In genomic region chr3:79664787-79665408, GRCm38 (mm10) we compare ENCODE assay signal across 7 mouse cellular contexts. TPM values are rescaled to one million over a fixed set of nuclear protein-coding genes. Genes with fewer than 3 reads are reported as not detected.
DNase-seq lines count a peak whose midpoint lies in the region; ATAC-seq and TF ChIP-seq lines count a peak whose summit lies in the region.

No protein-coding gene starts in this region.

- peak; percentile 77 for DNase-seq in CD4-positive, CD25-positive, alpha-beta regulatory T cell, adult 2 months (ENCODE audit: low read depth, low spot score)
- peak; percentile 66 for DNase-seq in MEL (ENCODE audit: low read depth, low spot score)
- peak; percentile 45 for DNase-seq in cerebellum, adult 8-10 months
- peak; percentile 5 to 87 for DNase-seq in frontal cortex, adult 2 months (ENCODE audit: extremely low spot score in 1 of 2, low spot score in 1 of 2)
- peak; percentile 58 for DNase-seq in kidney, postnatal 10 days
- DNase-seq in right cerebral cortex, adult 2 months (ENCODE audit: low spot score in 2 of 2), result peak; percentile 55 to 70

- 33% methylated on average over 9 of the region's 9 CpGs for whole genome bisulfite sequencing in lung, embryonic 16.5 days

- ATAC-seq in lung, embryonic 16.5 days (ENCODE audit: low read depth), result 0 out of 2 replicates have a peak, but pooled peaks have one; percentile 34

- peak; percentile 56 for TF ChIP-seq RAD21 in MEL (IDR thresholded peaks at IDR 0.05; ENCODE audit: low read depth, low read length)

- TF ChIP-seq EP300 in MEL (IDR thresholded peaks at IDR 0.05; ENCODE audit: low read depth in 1 of 2, low read length in 2 of 2), result no peak

- TF ChIP-seq CTCF in MEL (IDR thresholded peaks at IDR 0.05 in 2 of 3, conservative IDR thresholded peaks at IDR 0.05 in 1 of 3; ENCODE audit: control insufficient read depth in 1 of 3, insufficient read depth in 1 of 3, low read depth in 2 of 3, low read length in 3 of 3, poor library complexity in 1 of 3, severe bottlenecking in 1 of 3), result peak; percentile 20 to 80 (median 68); a peak in 5 of 6 replicates

- H3K4me1 ChIP-seq in MEL (ENCODE audit: control insufficient read depth in 1 of 2, insufficient read depth in 2 of 2, low read length in 2 of 2), result no peaks in the 10 kb centered on the region
- no peaks in the 10 kb centered on the region for H3K4me1 ChIP-seq in lung, embryonic 16.5 days (replicated peaks; ENCODE audit: control insufficient read depth, insufficient read depth, low read length)

- no peak overlapping the region for H3K4me2 ChIP-seq in lung, embryonic 16.5 days (ENCODE audit: low read depth, low read length)

- no peak overlapping the region for H3K9ac ChIP-seq in MEL (ENCODE audit: control insufficient read depth, low read depth, low read length, poor library complexity, severe bottlenecking)
- no peak overlapping the region for H3K9ac ChIP-seq in lung, embryonic 16.5 days (ENCODE audit: low read length)

- H3K4me3 ChIP-seq in MEL (ENCODE audit: control insufficient read depth in 1 of 2, insufficient read depth in 1 of 2, low read depth in 2 of 2, low read length in 2 of 2), result no peak overlapping the region
- H3K4me3 ChIP-seq in lung, embryonic 16.5 days (ENCODE audit: low read length), result no peak overlapping the region

- no peaks in the 10 kb centered on the region for H3K79me2 ChIP-seq in MEL (ENCODE audit: control insufficient read depth, insufficient read depth, low read length, poor library complexity)

- H3K27me3 ChIP-seq in MEL (ENCODE audit: control insufficient read depth in 1 of 2, insufficient read depth in 2 of 2, low read length in 2 of 2), result peaks cover 0 to 6% of the 10 kb centered on the region in 2 experiments; a peak in 2 of 4 replicates
- H3K27me3 ChIP-seq in lung, embryonic 16.5 days (ENCODE audit: control insufficient read depth, insufficient read depth, low read depth, low read length), result no peaks in the 10 kb centered on the region

- H3K9me3 ChIP-seq in MEL (replicated peaks; ENCODE audit: insufficient read depth, low read length), result no peaks in the 10 kb centered on the region
- H3K9me3 ChIP-seq in lung, embryonic 16.5 days (ENCODE audit: control insufficient read depth, low read length), result no peaks in the 10 kb centered on the region

- H3K36me3 ChIP-seq in MEL (ENCODE audit: control insufficient read depth in 1 of 2, insufficient read depth in 2 of 2, low read length in 2 of 2), result no peaks in the 10 kb centered on the region
- no peaks in the 10 kb centered on the region for H3K36me3 ChIP-seq in lung, embryonic 16.5 days (ENCODE audit: control insufficient read depth, insufficient read depth, low read length)

- no peak for TF ChIP-seq POLR2A in MEL (IDR thresholded peaks at IDR 0.05; ENCODE audit: control insufficient read depth in 1 of 2, insufficient read depth in 1 of 2, low read depth in 1 of 2, low read length in 2 of 2, poor library complexity in 1 of 2)

- no peak overlapping the region for H3K27ac ChIP-seq in MEL (ENCODE audit: control insufficient read depth, low read depth, low read length)
- H3K27ac ChIP-seq in lung, embryonic 16.5 days (ENCODE audit: low read length), result no peak overlapping the region

TF ChIP-seq in MEL, 35 proteins besides CTCF, POLR2A, EP300 and RAD21:
- no peak for TF ChIP-seq CHD2 (IDR thresholded peaks at IDR 0.05; ENCODE audit: low read length)
- TF ChIP-seq MYC (IDR thresholded peaks at IDR 0.05; ENCODE audit: low read depth, low read length), result no peak
- peak; percentile 69 for TF ChIP-seq SMC3 (IDR thresholded peaks at IDR 0.05; ENCODE audit: low read depth, low read length)

RNA-seq across cellular contexts. Expression of gene Etfdh, which starts 35.6 kb away (rescaled TPM):
- total RNA-seq in MEL (2012; rRNA removed), result 34.2 and 37.6 TPM in 2 replicates
- polyA plus RNA-seq in MEL (2012; ENCODE audit: insufficient read depth in 1 of 2, insufficient read length in 2 of 2, low read depth in 1 of 2, low replicate concordance in 2 of 2, missing spikeins in 1 of 2), result 10 to 100 TPM in 1 of 2 experiments, not detected in 1; 47.7 TPM
- polyA plus RNA-seq in frontal cortex, adult 2 months (2012; rRNA removed), result 26.8 and 29.2 TPM in 2 replicates
- 56.3 and 56.9 TPM in 2 replicates for polyA plus RNA-seq in lung, embryonic 16.5 days (2015; fragmentation: Nextera tagmentation; extraction: Ambion mirVana)

RNA-seq across cellular contexts. Expression of gene 4930579G24Rik, which starts 36.0 kb away (rescaled TPM):
- 9.2 and 10.7 TPM in 2 replicates for total RNA-seq in MEL (2012; rRNA removed)
- polyA plus RNA-seq in MEL (2012; ENCODE audit: insufficient read depth in 1 of 2, insufficient read length in 2 of 2, low read depth in 1 of 2, low replicate concordance in 2 of 2, missing spikeins in 1 of 2), result 1 to 10 TPM in 1 of 2 experiments, not detected in 1; 8.5 TPM
- 1.9 and 2.2 TPM in 2 replicates for polyA plus RNA-seq in frontal cortex, adult 2 months (2012; rRNA removed)
- polyA plus RNA-seq in lung, embryonic 16.5 days (2015; fragmentation: Nextera tagmentation; extraction: Ambion mirVana), result 28.3 and 32.0 TPM in 2 replicates
